Mouse (Mus musculus) layer of hippocampus, postnatal 10 days (tissue): ENCODE results near the gene Fzr1. TPM values are rescaled to one million over a fixed set of nuclear protein-coding genes. Genes with fewer than 3 reads are reported as not detected.

ENCODE experiments used
- DNase-seq, 2 experiments: peaks; one replicate each; pipeline ENCODE4 v3.0.0; 2021; ENCODE audit warnings: low spot score in 2 of 2
- total RNA-seq, 2 experiments: library from RNA; stranded (reverse); gene quantifications; 2 replicates each; pipeline ENCODE4 v1.2.3; 2021

The Fzr1 gene
- total RNA-seq, 2 experiments from 2014 or later, result 81.2 to 85.2 TPM

GRCm38 (mm10) chr10:81356991-81357844 lies 21.1 kb downstream of the Fzr1 start, which contains the start of gene Mfsd12:
Gene Mfsd12 (plus strand): TSS chr10:81357491.
- peak; percentile 91 to 95 for DNase-seq

- DNase-seq, result no peak
These were observed 21.8 kb downstream of the Fzr1 start for GRCm38 (mm10) chr10:81356352-81356990.

GRCm38 (mm10) chr10:81355533-81355932 lies 22.8 kb downstream of the Fzr1 start:
- no peak for DNase-seq

GRCm38 (mm10) chr10:81354738-81355477 lies 23.4 kb downstream of the Fzr1 start:
- DNase-seq, result no peak

GRCm38 (mm10) chr10:81351678-81352291 lies 26.5 kb downstream of the Fzr1 start:
- DNase-seq, result no peak

GRCm38 (mm10) chr10:81350351-81351063 lies 27.8 kb downstream of the Fzr1 start, which contains the start of gene Hmg20b:
Gene Hmg20b (minus strand): TSS chr10:81350480.
- peak; percentile 99 to 100 for DNase-seq

- no peak for DNase-seq
These were observed 28.4 kb downstream of the Fzr1 start for GRCm38 (mm10) chr10:81349961-81350350.

GRCm38 (mm10) chr10:81349146-81349545 lies 29.2 kb downstream of the Fzr1 start:
- DNase-seq, result no peak

- no peak for DNase-seq
These were observed 31.8 kb downstream of the Fzr1 start for GRCm38 (mm10) chr10:81346453-81347067.

- no peak for DNase-seq
These were observed 33.2 kb downstream of the Fzr1 start for GRCm38 (mm10) chr10:81345162-81345534.

GRCm38 (mm10) chr10:81344421-81345161 lies 33.7 kb downstream of the Fzr1 start:
- DNase-seq, result no peak

GRCm38 (mm10) chr10:81342686-81343505 lies 35.4 kb downstream of the Fzr1 start, which contains the start of gene Gipc3:
Gene Gipc3 (minus strand): TSS chr10:81343266.
- no peak for DNase-seq

- DNase-seq, result peak; percentile 71 to 73
These were observed 36.9 kb downstream of the Fzr1 start for GRCm38 (mm10) chr10:81341333-81341949.

- no peak for DNase-seq
These were observed 37.6 kb downstream of the Fzr1 start for GRCm38 (mm10) chr10:81340551-81341332.

GRCm38 (mm10) chr10:81336558-81336957 lies 41.8 kb downstream of the Fzr1 start:
- no peak for DNase-seq

- no peak for DNase-seq
These were observed 42.6 kb downstream of the Fzr1 start for GRCm38 (mm10) chr10:81335393-81336340.
